Mouse (Mus musculus) thymus, adult 2 months (tissue): Measurements from ENCODE around the gene Atraid.

Experiments used
- CTCF ChIP-seq: fragments of 200-500 bp; IDR thresholded peaks from 2 replicates; pipeline ENCODE4 v1.5.1; 2012; ENCODE audit warnings: mild to moderate bottlenecking, control low read depth, low read length, moderate library complexity, borderline replicate concordance; ENCODE audit not compliant: control insufficient read depth, poor library complexity, insufficient read depth; ENCODE audit errors: extremely low read depth
- POLR2A ChIP-seq: fragments of 200-500 bp; IDR thresholded peaks from 2 replicates; pipeline ENCODE4 v1.6.1; 2012; ENCODE audit warnings: mild to moderate bottlenecking, low read length, control low read depth, moderate library complexity; ENCODE audit not compliant: control insufficient read depth, poor library complexity, insufficient read depth; ENCODE audit errors: extremely low read depth

DNA sequence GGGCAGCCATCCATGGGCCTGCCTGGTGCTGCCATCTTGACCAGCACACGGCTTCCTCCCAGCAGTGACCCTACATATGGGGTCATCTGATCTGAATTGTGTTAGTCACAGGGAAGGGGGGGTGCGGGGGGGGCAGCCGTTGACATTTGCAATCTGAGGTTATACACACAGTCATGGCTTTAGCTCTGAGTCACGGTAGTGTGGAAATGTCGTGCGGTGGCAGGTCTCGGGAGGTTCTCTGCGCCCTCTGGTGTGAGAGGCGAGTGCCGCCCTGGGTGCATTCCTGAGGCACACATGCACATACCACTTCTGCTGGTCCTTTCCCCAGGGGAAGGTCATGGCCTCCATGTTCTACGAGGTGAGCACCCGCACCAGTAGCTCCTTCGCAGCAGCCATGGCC lies 28.2 kb downstream of the Atraid start:
- TF ChIP-seq POLR2A (no peak), CTCF (no peak)
